Mouse (Mus musculus) left cerebral cortex, postnatal 36 days (tissue): Measurements from ENCODE around the gene Wfdc18. TPM values are rescaled to one million over a fixed set of nuclear protein-coding genes. Genes with fewer than 3 reads are reported as not detected.

Source experiments
- DNase-seq, 2 experiments: peaks; one replicate each; pipeline ENCODE4 v3.0.0; 2021 to 2022; ENCODE audit warnings: low spot score in 2 of 2, mixed read lengths in 1 of 2
- intact Hi-C: fragments of 180-260 bp; cut with DNase I; formaldehyde crosslinking; loops from one replicate; pipeline ENCODE4 v1.15.1; 2025
- total RNA-seq, 2 experiments: library from RNA; stranded (reverse); gene quantifications; 2 replicates each; pipeline ENCODE4 v1.2.3; 2021

The Wfdc18 gene
- total RNA-seq, 2 experiments from 2014 or later, result 1.2 to 1.4 TPM

GRCm38 (mm10) chr11:83740443-83740991 is 31.7 kb downstream of the Wfdc18 start:
- intact Hi-C loops, result no loop called here
- no peak for DNase-seq

GRCm38 (mm10) chr11:83741841-83742240 is 33.0 kb downstream of the Wfdc18 start:
- no peak for DNase-seq
- intact Hi-C loops, result no loop called here

- intact Hi-C loops, result no loop called here
- no peak for DNase-seq
Measured at GRCm38 (mm10) chr11:83742731-83743355, 34.0 kb downstream of the Wfdc18 start.

- DNase-seq, result no peak
- intact Hi-C loops, result no loop called here
Measured at GRCm38 (mm10) chr11:83743525-83743924, 34.7 kb downstream of the Wfdc18 start.

GRCm38 (mm10) chr11:83746152-83746551 is 37.3 kb downstream of the Wfdc18 start:
- no peak for DNase-seq
- intact Hi-C loops, result no loop called here

GRCm38 (mm10) chr11:83746681-83747080 is 37.9 kb downstream of the Wfdc18 start, which contains the start of gene Wfdc21:
TSS of gene Wfdc21 (plus strand) at chr11:83746940.
- intact Hi-C loops, result no loop called here
- no peak for DNase-seq

- intact Hi-C loops, result no loop called here
- DNase-seq, result no peak
Measured at GRCm38 (mm10) chr11:83747376-83748265, 38.8 kb downstream of the Wfdc18 start.

- intact Hi-C loops, result no loop called here
- peak; percentile 91 to 92 for DNase-seq
Measured at GRCm38 (mm10) chr11:83753581-83754181, 44.9 kb downstream of the Wfdc18 start, which contains the start of gene Heatr6. TSS of gene Heatr6 (plus strand) at chr11:83753696.

GRCm38 (mm10) chr11:83754227-83754626 is 45.4 kb downstream of the Wfdc18 start:
- no peak for DNase-seq
- intact Hi-C loops, result no loop called here

Other genes starting within 250 kb of the Wfdc18 start
- 1 to 10 TPM; 3.5 to 5.1 TPM for gene Mmp28, start 245.9 kb upstream of the Wfdc18 start, total RNA-seq
- gene Taf15, start 235.9 kb upstream of the Wfdc18 start, total RNA-seq, result 10 to 100 TPM; 44.2 to 72.7 TPM
- not detected for gene Heatr9, start 186.8 kb upstream of the Wfdc18 start, total RNA-seq
- not detected for gene Ccl5, start 178.5 kb upstream of the Wfdc18 start, total RNA-seq
- gene Ccl9, start 130.4 kb upstream of the Wfdc18 start, total RNA-seq, result 1 to 10 TPM; 3.3 to 5.6 TPM
- gene Ccl6, start 115.9 kb upstream of the Wfdc18 start, total RNA-seq, result 1 to 10 TPM; 1.4 to 1.6 TPM
- not detected for gene Rpl9-ps1, start 63.4 kb upstream of the Wfdc18 start, total RNA-seq
- not detected for gene Ccl3, start 59.7 kb upstream of the Wfdc18 start, total RNA-seq
- gene Ccl4, start 46.4 kb upstream of the Wfdc18 start, total RNA-seq, result not detected
- not detected for gene Wfdc17, start 5.0 kb upstream of the Wfdc18 start, total RNA-seq
- not detected for gene Wfdc21, start 37.9 kb downstream of the Wfdc18 start, total RNA-seq
- gene Heatr6, start 44.7 kb downstream of the Wfdc18 start, total RNA-seq, result 10 to 100 TPM; 12.0 to 19.3 TPM
- gene Hnf1b, start 141.0 kb downstream of the Wfdc18 start, total RNA-seq, result under 1 TPM; 0.23 to 0.47 TPM
- gene Ddx52, start 233.0 kb downstream of the Wfdc18 start, total RNA-seq, result 10 to 100 TPM; 12.8 to 14.8 TPM